Mouse (Mus musculus) cerebellum, postnatal 25 days (tissue): ENCODE measurements around the gene Slc25a47.

Source experiments
- DNase-seq, 2 experiments: peaks; one replicate each; pipeline ENCODE4 v3.0.0; 2021; ENCODE audit warnings: mixed read lengths in 2 of 2

Gene Slc25a47

DNA sequence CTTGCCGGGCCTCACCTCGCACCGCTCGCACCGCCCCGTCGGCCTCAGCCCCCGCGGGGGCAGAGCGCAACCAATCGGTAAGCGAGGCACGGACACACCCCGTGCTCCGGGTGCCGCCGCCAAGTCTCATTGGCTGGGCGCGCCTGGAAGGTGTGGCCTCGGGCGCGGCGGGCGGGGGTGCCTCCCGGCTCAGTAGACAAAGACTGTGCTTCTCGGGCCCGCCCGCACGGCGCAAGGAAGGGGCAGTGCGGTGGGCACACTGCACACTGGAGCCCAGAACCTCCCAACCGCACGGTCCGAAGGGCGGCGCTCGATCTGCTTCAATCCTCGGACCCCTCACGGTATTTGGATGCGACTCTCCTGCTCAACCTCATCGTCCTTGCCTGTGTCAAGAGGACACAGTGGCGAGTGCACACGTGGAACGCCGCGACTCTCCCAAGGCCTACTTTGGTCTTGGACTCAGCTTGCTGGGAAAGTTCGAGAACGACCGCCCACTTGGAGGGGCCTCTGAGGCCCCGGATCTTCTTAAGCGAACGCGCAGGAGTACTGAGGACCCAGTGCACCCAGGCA is at the start of gene Slc25a47, which contains the start of gene Slc25a29:
TSS of gene Slc25a47 (plus strand) at position 207 of the 570 bp plus-strand sequence.
TSS of gene Slc25a29 (minus strand) at position 44 of the 570 bp plus-strand sequence.
- DNase-seq, result peak; percentile 97 to 99

DNA sequence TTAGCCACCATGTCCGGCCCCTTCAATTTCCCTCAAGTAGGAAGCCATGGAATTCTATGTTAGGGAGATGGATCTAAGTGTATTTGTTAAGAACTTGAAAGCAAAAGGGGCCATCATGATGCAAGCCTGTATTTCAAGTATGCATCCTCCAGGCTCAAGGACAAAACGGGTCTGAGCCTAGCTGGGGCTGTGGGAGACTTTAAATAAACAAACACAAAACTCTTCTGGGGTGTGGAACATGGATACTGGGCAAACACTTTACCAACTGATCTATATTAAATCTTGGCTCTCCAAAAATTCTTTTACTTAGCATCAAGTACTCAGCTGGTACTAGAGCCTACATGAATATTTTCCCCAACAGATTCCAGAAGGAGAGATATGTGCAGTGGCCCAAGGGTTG is 48.5 kb upstream of the Slc25a47 start:
- no peak for DNase-seq

- peak; percentile 83 to 89 for DNase-seq
Measured at GRCm38 (mm10) chr12:108792152-108792545, 43.7 kb upstream of the Slc25a47 start.

- DNase-seq, result peak; percentile 98 to 99
Measured at GRCm38 (mm10) chr12:108792546-108793452, 43.0 kb upstream of the Slc25a47 start, which contains the start of gene Yy1. Yy1 (plus strand) TSS chr12:108792973.

DNA sequence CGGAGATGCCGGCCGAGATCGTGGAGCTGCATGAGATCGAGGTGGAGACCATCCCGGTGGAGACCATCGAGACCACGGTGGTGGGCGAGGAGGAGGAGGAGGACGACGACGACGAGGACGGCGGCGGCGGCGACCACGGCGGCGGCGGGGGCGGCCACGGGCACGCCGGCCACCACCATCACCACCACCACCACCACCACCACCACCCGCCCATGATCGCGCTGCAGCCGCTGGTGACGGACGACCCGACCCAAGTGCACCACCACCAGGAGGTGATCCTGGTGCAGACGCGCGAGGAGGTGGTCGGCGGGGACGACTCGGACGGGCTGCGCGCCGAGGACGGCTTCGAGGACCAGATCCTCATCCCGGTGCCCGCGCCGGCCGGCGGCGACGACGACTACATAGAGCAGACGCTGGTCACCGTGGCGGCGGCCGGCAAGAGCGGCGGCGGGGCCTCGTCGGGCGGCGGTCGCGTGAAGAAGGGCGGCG is 42.3 kb upstream of the Slc25a47 start:
- DNase-seq, result peak in 1 of 2 experiments; percentile 59

- DNase-seq, result peak; percentile 89 to 94
Measured at GRCm38 (mm10) chr12:108794078-108794711, 41.7 kb upstream of the Slc25a47 start.

GRCm38 (mm10) chr12:108794979-108795537 is 40.8 kb upstream of the Slc25a47 start:
- no peak for DNase-seq

DNA sequence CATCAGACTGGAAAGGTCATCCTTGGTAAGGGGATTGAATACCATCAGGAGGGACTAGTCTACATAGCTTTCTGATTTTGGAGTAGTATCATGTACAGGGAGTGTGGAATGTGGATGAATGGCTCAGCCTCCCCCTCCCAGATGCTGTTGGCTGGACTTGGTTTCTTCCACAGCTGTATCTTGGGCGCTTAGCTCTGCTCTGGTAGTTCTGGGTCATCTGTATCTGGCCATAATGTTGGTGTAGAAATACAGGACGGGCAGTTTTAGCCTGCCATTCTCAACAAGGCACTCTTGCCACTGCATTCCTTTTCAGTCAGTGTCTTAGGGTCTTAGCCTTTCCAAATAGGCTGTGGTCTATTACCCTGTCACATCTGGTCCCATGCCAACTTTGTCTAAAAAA is 34.2 kb upstream of the Slc25a47 start:
- DNase-seq, result no peak

- no peak for DNase-seq
Measured at GRCm38 (mm10) chr12:108804388-108804787, 31.5 kb upstream of the Slc25a47 start.

GRCm38 (mm10) chr12:108808465-108808864 is 27.4 kb upstream of the Slc25a47 start:
- peak in 1 of 2 experiments; percentile 17 for DNase-seq

- DNase-seq, result no peak
Measured at GRCm38 (mm10) chr12:108809771-108810170, 26.1 kb upstream of the Slc25a47 start.

DNA sequence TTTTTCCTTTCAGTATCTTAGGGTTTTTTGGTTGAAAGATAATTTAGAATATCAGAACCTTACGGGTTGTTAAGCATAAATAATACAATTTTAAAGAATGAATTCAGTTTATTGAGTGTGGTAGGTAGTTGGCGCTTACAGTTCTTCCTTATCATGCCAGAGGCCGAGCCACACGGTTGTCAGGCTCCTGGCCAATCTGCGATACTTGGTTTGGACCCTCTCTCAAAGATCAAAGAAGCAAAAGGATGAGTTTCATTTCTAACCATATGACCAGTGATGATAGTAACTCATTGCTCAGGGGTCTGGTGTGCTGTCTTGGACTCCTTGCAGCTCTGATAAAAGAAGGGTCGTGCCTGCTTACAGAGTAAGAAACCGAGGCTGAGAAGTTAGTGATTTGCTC is 25.5 kb upstream of the Slc25a47 start:
- DNase-seq, result no peak

DNA sequence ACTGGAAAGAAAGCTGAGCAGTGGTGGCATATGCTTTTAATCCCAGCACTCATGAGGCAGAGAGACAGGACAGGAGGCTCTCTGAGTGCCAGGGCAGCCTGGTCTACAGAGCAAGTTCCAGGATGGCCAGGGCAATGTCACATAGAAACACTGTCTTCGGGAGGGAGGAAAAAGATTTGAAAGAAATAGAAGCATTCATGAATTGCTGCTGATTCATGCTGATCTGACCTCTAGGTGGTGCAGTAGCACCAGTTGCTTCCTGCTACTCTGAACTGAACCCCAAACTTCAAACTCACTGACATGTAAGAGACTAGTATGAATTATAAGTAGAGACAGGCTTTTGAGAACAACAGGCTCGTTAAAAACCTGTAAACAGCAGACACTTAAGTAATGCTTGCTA is 24.7 kb upstream of the Slc25a47 start:
- DNase-seq, result peak in 1 of 2 experiments; percentile 60

DNA sequence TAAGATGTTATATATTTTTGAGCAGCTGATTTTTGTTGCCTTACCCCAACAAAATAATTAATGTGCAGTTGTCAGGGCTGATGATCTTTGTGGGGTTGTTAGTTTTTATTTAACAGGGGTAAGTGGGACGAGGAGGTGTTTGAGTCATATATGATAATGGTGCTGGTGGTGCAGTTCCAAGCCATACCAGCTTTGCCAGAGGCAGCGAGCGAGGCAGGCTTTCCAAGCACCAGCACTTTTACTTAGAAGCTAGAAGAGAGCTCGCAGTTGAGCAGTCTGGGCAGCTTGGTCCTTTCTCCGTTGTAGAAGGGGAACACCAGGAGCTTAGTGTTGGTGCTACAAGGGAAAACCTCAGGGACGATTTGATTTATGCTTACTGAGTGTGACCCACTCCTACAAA is 23.4 kb upstream of the Slc25a47 start:
- no peak for DNase-seq

GRCm38 (mm10) chr12:108814470-108814869 is 21.4 kb upstream of the Slc25a47 start:
- DNase-seq, result no peak

DNA sequence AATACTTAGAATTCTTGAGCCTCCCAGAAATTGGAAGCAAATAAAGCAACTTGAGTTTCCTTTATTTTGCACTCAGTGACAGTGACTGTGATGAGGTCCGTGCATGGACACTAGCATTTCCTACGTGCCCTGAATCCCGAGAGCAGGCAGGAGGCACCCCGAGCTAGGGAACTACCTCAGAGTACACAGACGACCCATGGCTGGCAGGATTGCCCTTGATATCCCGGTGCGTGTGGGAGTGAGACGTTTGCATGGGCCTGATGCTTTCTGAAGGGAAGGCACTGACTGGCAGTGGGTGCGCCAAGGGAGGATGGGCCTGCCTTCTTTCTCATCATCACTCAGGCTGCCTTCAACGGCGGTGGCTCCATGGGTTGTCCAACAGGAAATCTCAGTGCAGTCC is 19.3 kb upstream of the Slc25a47 start:
- DNase-seq, result no peak

DNA sequence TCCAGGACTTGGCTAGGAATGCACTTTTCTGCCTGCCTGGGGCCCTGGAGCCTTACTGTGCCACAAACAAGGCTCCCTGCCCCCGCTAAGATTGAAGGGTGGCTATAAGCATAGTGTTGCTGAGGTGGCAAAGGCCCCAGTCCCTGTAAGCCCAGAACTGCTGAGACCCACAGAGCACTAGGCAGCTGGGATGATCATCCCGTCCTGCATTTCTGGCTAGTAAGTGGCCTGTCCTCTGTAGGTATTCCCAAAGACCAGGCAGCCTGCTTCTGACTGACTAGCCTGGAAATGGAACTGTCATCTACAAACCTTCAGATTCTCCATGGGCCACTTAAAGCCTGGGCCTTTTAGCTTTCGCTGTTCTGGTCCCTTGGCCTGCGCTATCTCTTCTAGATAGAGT is 15.4 kb upstream of the Slc25a47 start:
- no peak for DNase-seq

DNA sequence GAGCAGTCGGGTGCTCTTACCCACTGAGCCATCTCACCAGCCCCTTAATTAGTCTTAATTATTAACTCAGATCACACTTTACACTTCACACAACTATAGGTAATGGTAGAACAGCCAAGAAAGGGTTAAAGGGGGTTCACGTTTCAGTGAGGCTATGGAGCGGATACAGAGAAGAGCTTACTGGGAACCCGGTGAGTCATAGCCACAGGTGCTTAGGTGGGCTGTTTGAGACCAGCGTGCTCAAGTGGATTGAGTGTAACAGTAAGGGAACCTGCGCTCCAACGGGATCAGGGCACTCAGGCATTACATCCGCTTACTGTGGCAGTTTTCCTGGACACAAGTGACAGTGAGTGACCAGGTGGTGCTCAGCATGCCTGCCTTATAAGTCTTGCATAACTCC is 12.8 kb upstream of the Slc25a47 start:
- peak; percentile 36 to 40 for DNase-seq

GRCm38 (mm10) chr12:108824225-108824874 is 11.5 kb upstream of the Slc25a47 start:
- DNase-seq, result peak in 1 of 2 experiments; percentile 7

- peak; percentile 45 to 54 for DNase-seq
Measured at GRCm38 (mm10) chr12:108825561-108826224, 10.2 kb upstream of the Slc25a47 start.

DNA sequence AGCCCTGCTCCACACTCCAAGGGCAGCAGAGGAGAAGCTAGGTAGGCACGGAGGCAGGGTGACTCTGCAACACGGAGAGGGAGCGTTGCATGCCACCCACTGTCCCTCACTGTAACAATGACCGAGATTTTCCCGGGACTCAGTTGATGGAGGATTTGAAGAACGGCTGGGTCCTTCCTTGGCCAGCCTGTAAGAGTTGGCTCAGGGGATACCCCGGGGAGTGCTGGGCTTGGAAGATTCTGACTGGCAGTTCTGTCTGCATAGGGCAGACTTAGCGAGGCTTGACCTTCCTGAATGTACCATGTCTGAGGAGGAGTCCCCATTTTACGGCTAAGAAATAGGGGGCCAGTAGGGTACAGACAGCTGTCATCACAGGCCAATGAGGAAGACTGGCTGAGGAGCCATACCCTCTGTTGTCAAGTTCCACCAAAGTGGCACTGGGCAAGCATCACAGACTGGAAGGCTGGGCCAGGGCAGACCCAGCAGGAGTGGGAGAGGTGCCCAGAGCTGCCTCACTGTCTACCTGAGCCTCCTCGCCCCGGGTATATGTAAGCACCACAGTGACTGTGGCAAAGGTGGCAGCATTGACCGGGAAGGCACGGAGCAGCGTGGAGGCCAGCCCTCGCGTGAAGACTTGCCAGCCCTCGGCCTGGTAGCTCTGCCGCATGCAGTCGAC is 9.4 kb upstream of the Slc25a47 start:
- peak; percentile 94 to 95 for DNase-seq
